Mouse (Mus musculus) limb, embryonic 13.5 days (tissue): ENCODE measurements at regions not wholly inside any gene's neighbourhood (a gene's known extent, or its start where the extent isn't known, plus 50 kb on each side); places are given as distances from the start of the nearest gene placed in this dataset.
A peak's percentile ranks its signal among the peaks of the same experiment; 100 is the strongest.
"Not testable (repeated sequence)": the region's sequence is repeated elsewhere in the genome, so short reads cannot be mapped to it uniquely, and the experiment has no call there.

Experiments used
- ATAC-seq: fragments of 200-750 bp; cut with Nextera tagmentation; 2 replicates; pipeline ENCODE4 v1.8.0; 2017; ENCODE audit warnings: low read depth, moderate number of reproducible peaks, moderate TSS enrichment; ENCODE audit not compliant: low FRiP score
- H3K27ac ChIP-seq: fragments of 300-500 bp; sonication (generic); 2 replicates; pipeline ENCODE4 v1.5.1; 2015; ENCODE audit warnings: inconsistent platforms, mild to moderate bottlenecking, moderate library complexity
- H3K27me3 ChIP-seq: fragments of 300-500 bp; sonication (generic); 2 replicates; pipeline ENCODE4 v1.6.1; 2015; ENCODE audit warnings: mild to moderate bottlenecking, inconsistent platforms
- H3K36me3 ChIP-seq: fragments of 300-500 bp; sonication (generic); 2 replicates; pipeline ENCODE4 v1.6.1; 2015; ENCODE audit warnings: inconsistent platforms, mild to moderate bottlenecking, moderate library complexity
- H3K4me1 ChIP-seq: fragments of 300-500 bp; sonication (generic); 2 replicates; pipeline ENCODE4 v1.6.1; 2015; ENCODE audit warnings: inconsistent platforms
- H3K4me2 ChIP-seq: fragments of 300-500 bp; sonication (generic); replicated peaks from 2 replicates; pipeline ENCODE4 v1.6.1; 2015; ENCODE audit warnings: inconsistent platforms, mild to moderate bottlenecking, moderate library complexity
- H3K4me3 ChIP-seq: fragments of 300-500 bp; sonication (generic); 2 replicates; pipeline ENCODE4 v1.5.1; 2015; ENCODE audit warnings: moderate library complexity, mild to moderate bottlenecking, inconsistent platforms
- H3K9ac ChIP-seq: fragments of 300-500 bp; sonication (generic); 2 replicates; pipeline ENCODE4 v1.6.1; 2015; ENCODE audit warnings: mild to moderate bottlenecking, inconsistent platforms
- H3K9me3 ChIP-seq: fragments of 300-500 bp; sonication (generic); 2 replicates; pipeline ENCODE4 v1.6.1; 2016; ENCODE audit warnings: inconsistent platforms
- WGBS: fragments of 180-500 bp; shearing (Covaris S2); methylation state at CpG from one replicate; pipeline ENCODE4 v1.1.7; 2015; 5-methylcytosine and 5-hydroxymethylcytosine counted together

GRCm38 (mm10) chr8:26760726-26761125 is 216.4 kb upstream of the Zfp703 start:
- Histone ChIP-seq H3K27ac (no peak overlapping the region), H3K4me1 (peaks cover 21% of the 10 kb centered on the region), H3K4me2 (no peak overlapping the region), H3K36me3 (no peaks in the 10 kb centered on the region), H3K4me3 (no peak overlapping the region), H3K9ac (no peak overlapping the region), H3K27me3 (peaks cover 22% of the 10 kb centered on the region), H3K9me3 (peaks cover 11% of the 10 kb centered on the region)
- 97% methylated on average over 1 of the region's 1 CpGs for WGBS
- no peak for ATAC-seq

GRCm38 (mm10) chr8:26762942-26763778 is 214.0 kb upstream of the Zfp703 start:
- Histone ChIP-seq H3K27me3 (peaks cover 43% of the 10 kb centered on the region), H3K4me2 (peak overlapping the region; percentile 25), H3K9ac (no peak overlapping the region), H3K4me3 (no peak overlapping the region), H3K9me3 (peaks cover 11% of the 10 kb centered on the region), H3K27ac (no peak overlapping the region), H3K4me1 (peaks cover 36% of the 10 kb centered on the region), H3K36me3 (no peaks in the 10 kb centered on the region)
- WGBS = 17% methylated on average over 16 of the region's 16 CpGs
- ATAC-seq = no peak

DNA sequence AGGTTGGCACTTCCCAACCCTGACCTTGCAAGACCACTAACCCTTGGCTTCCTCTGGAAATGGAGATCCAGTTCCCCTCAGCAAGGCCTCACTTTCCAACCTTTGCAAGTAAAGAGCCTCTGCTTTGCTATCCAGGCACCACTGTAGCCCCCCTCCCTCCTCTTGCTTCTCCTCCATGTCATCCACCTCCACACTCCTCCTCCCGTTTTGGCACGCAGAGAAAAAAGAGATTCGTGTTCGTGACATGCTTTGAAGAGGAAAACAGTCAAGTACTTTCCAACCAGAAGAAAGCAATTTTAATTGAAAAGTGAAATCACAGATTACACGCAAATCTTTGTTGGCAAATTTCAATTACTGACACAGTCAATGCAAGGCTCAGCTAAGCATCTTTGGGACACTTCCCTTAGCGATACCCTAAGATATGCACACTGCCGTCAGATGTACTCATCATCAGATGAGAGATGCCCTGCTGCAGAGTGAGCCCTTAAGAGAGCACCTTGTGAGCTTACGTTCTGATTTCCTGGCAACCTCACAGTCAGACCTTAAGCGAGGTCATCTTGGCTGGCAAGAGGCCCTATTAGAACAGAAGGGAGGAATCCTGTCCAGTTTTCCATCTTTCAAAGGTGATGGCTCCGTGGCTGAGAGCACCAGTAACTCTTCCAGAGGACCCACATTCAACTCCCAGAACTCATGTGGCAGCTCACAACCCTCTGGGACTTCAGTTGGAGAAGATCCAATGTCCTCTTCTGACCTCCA is 208.5 kb upstream of the Zfp703 start:
- Histone ChIP-seq H3K9ac (no peak overlapping the region), H3K4me2 (no peak overlapping the region), H3K4me1 (peaks cover 40% of the 10 kb centered on the region), H3K36me3 (no peaks in the 10 kb centered on the region), H3K27ac (no peak overlapping the region), H3K27me3 (peaks cover 79% of the 10 kb centered on the region), H3K4me3 (no peak overlapping the region), H3K9me3 (no peaks in the 10 kb centered on the region)
- ATAC-seq = no peak
- WGBS = 81% methylated on average over 10 of the region's 10 CpGs

DNA sequence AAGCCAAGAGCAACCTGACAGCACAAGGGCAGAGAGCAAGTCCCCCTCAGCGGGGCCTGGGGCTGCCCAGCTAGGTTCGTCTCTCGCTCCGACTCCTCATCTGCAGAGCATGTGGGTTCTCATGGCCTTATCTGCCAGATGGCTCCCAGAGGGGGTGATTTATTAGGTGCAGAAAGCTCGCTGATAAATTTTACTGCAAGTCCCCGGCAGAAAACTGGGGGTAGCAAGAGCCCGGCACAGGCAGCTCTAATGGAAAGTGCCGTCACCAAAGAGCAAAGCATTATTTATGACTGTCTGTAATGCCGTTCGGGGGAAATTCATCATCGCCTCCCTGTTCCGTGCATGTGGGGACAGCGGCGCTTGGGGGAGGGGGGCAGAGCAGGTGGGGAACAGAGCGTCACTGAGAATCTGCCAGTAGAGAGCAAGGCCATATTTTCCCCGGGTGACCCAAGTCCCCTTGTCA is 206.7 kb upstream of the Zfp703 start:
- peak overlapping the region; percentile 39; the same call in 1 of the 2 replicates for H3K9ac ChIP-seq
- H3K27ac ChIP-seq = no peak overlapping the region
- peak; percentile 80 for ATAC-seq
- no peaks in the 10 kb centered on the region for H3K36me3 ChIP-seq
- peaks cover 38% of the 10 kb centered on the region for H3K4me1 ChIP-seq
- H3K4me2 ChIP-seq = peak overlapping the region; percentile 61
- WGBS = 3% methylated on average over 16 of the region's 16 CpGs
- H3K27me3 ChIP-seq = peaks cover 82% of the 10 kb centered on the region
- no peaks in the 10 kb centered on the region for H3K9me3 ChIP-seq
- H3K4me3 ChIP-seq = peak overlapping the region; percentile 27

DNA sequence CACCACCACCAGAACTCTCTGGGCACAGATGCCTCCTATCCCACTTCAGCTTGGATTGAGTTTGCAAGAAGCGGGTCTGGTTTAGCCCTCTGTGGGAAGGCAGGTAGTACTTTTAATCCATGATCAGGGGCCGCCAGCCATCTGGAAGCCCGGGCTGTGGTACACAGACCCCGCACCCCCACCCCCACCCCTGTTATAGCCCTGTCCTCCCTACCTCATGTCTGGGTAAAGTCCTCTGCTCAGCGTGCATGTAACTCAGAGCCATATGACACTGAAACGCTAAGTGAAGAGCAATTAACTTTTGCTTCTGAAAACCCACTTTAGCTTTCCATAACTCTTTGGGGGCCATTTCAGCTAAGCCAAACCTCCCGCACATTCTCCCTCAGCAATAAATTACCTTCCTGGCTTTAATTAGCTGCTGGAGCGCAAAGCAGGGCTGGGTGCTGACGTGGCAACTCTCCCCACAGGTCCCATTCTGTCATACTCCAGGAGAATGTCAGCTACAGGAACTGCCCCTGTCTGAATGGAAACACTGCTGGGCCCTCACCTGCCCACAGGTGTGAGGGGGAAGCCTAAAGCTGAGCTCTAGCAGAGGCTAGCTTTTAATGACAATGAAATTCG is 198.1 kb upstream of the Zfp703 start:
- H3K4me2 ChIP-seq = peak overlapping the region; percentile 25
- H3K4me1 ChIP-seq = peaks cover 29% of the 10 kb centered on the region
- peaks cover 73% of the 10 kb centered on the region for H3K27me3 ChIP-seq
- no peak overlapping the region for H3K4me3 ChIP-seq
- H3K9ac ChIP-seq = no peak overlapping the region
- peak; percentile 79 for ATAC-seq
- no peaks in the 10 kb centered on the region for H3K9me3 ChIP-seq
- no peak overlapping the region for H3K27ac ChIP-seq
- 8% methylated on average over 10 of the region's 10 CpGs for WGBS
- no peaks in the 10 kb centered on the region for H3K36me3 ChIP-seq

DNA sequence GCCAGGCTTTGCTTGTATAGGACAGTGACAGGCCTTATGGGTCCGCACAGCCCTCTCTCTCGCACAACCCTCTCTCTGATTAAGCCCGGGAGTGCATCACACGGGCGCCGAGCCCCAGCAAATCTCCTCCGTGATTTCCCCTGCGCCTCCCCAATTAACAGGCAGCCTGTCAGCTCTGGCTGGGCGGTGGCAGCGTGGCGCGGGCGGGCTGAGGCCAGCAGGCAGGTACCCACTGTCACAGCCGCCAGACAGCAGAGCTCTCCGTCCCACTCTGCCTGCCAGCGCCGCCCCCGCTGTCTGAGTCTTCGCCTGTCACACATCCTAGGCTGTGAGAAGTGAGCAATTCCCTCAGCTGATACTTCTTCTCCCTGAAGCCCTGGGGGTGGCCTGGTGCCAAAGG is 196.6 kb upstream of the Zfp703 start:
- H3K27me3 ChIP-seq = peaks cover 59% of the 10 kb centered on the region
- H3K4me3 ChIP-seq = 0 out of 2 replicates have a peak overlapping the region, but pooled peaks have one; percentile 0
- H3K9me3 ChIP-seq = no peaks in the 10 kb centered on the region
- H3K9ac ChIP-seq = no peak overlapping the region
- H3K4me2 ChIP-seq = peak overlapping the region; percentile 41
- no peak for ATAC-seq
- H3K4me1 ChIP-seq = peaks cover 29% of the 10 kb centered on the region
- no peak overlapping the region for H3K27ac ChIP-seq
- 19% methylated on average over 19 of the region's 19 CpGs for WGBS
- no peaks in the 10 kb centered on the region for H3K36me3 ChIP-seq

DNA sequence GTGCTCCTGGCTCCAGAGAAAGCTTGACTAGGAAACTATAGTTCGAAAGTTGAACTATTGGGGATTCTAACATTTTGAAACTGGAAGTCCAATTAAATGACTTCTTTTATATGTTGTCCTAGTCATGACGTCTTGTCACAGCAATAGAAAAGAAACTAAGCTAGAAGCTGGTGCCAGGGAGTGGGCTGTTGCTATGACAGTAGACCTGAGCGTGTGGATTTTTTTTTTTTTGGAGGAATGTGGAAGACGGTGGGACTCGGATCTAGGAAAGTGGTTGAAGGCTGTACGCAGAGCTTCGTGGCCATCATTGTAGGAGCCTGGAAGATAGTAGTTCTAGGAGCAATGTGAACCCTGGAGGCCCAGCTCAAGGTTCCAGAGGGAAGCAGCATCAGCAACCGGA is 194.2 kb upstream of the Zfp703 start:
- not testable (repeated sequence) for H3K27ac ChIP-seq, H3K4me3 ChIP-seq, H3K9me3 ChIP-seq, H3K36me3 ChIP-seq, H3K4me2 ChIP-seq, H3K9ac ChIP-seq, ATAC-seq
- peaks cover 29% of the 10 kb centered on the region for H3K4me1 ChIP-seq
- 90% methylated on average over 8 of the region's 8 CpGs for WGBS
- H3K27me3 ChIP-seq = peaks cover 39% of the 10 kb centered on the region

DNA sequence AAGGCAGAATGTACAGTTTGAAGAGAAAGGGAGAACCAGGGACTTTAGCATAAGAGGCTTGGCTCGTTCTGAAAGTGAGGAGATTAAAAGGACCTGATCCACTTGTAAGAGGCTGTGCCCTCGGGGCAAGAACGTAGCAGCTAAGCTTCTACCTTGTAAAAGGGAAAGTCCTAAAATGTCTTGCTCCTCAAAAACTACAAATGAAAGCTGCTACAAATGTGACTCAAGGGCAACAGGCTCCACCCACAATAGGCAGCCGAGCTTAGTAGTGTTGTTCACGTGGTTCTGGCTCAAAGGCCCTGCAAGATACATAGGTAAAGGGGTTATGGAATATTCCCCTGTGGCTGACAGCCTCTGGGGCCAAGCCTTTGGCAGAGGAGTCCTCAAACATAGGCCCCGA is 192.7 kb upstream of the Zfp703 start:
- 48% methylated on average over 6 of the region's 6 CpGs for WGBS
- Histone ChIP-seq H3K9ac (no peak overlapping the region), H3K4me2 (no peak overlapping the region)

DNA sequence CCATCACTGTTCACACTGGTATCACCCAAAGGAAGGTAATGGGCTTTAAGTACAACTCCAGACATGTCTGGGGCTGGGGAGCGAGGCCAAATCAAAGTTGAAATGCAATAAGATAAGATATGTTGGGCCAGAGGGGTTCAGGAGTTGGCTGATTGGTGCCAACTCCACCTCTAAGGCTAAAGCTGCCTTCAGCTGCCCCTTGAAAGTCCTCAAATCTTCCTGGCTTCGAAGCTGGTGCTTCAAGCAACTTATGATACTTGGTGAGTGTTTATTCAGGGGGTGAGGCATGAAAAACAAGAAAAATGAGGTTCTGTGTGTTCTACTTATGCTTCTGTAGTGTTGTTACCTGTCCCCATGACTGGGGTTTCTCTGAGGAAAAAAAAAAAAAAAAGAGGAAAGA is 185.3 kb upstream of the Zfp703 start:
- ATAC-seq = no peak
- Histone ChIP-seq H3K4me2 (no peak overlapping the region), H3K9ac (no peak overlapping the region), H3K9me3 (no peaks in the 10 kb centered on the region), H3K4me3 (no peak overlapping the region), H3K27ac (no peak overlapping the region), H3K4me1 (peaks cover 4% of the 10 kb centered on the region; the same call in 1 of the 2 replicates), H3K27me3 (peaks cover 21% of the 10 kb centered on the region), H3K36me3 (no peaks in the 10 kb centered on the region)
- 84% methylated on average over 2 of the region's 2 CpGs for WGBS

More for the DNA sequence above, 192.7 kb upstream of the Zfp703 start:
- Histone ChIP-seq H3K4me3 (no peak overlapping the region), H3K27ac (no peak overlapping the region), H3K36me3 (no peaks in the 10 kb centered on the region), H3K27me3 (peaks cover 29% of the 10 kb centered on the region), H3K4me1 (peaks cover 17% of the 10 kb centered on the region), H3K9me3 (no peaks in the 10 kb centered on the region)
- no peak for ATAC-seq

DNA sequence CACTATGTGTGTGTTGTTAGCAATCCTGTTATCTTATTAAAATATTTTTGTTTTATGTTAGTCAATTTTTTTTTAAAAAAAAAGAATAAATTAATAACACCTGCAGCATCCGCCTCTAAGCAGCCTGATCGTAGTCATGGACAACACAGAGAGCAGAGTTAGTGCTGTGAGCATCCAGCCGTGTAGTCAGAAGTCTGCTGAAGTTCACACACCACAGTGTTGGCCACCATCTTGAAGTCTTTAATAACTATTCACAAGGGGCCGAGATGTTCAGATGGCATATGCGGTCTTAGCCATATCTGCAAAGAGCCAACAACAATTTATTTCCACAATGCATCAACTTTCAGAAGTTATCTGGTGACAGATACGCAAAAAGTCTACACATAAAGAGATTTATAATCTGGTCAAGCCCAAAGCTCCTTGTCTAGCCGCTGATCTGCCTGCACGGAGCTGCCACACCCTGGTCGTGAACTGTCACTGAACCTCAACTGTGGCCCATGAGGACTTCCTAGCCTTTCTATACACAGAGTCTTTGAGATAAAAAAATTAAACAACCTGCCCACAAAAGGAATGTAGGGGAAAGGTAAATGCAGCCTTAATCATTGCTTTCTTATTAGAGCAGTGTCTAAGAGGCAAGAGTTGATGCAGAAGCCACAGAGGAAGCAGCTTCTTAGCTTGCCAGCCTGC is 183.4 kb upstream of the Zfp703 start:
- H3K4me2 ChIP-seq = no peak overlapping the region
- no peak overlapping the region for H3K27ac ChIP-seq
- H3K4me3 ChIP-seq = no peak overlapping the region
- WGBS = 87% methylated on average over 9 of the region's 9 CpGs
- no peak overlapping the region for H3K9ac ChIP-seq
- peaks cover 4% of the 10 kb centered on the region; the same call in 1 of the 2 replicates for H3K4me1 ChIP-seq
- peaks cover 28% of the 10 kb centered on the region for H3K27me3 ChIP-seq
- no peaks in the 10 kb centered on the region for H3K9me3 ChIP-seq
- no peak for ATAC-seq
- no peaks in the 10 kb centered on the region for H3K36me3 ChIP-seq

DNA sequence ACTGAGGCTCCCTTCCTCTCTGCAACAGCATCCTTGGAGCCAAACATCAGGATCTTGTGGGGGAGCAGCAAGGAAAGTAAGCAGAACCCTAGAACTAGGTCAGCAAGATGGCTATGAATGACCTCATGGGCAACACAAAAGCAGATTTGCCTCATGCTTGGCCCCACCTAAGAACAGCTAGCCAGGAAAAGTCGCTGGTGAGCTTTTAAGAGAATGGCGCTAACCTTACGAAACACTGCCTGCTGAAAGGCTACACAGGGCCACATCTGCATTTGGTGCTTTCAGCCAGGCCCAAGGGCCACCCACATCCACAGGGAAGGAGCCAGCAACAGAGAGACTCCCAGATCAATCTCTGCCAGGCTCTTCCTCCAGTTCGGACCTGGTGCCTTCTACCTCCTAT is 182.7 kb upstream of the Zfp703 start:
- peaks cover 4% of the 10 kb centered on the region; the same call in 1 of the 2 replicates for H3K4me1 ChIP-seq
- H3K9ac ChIP-seq = no peak overlapping the region
- H3K4me3 ChIP-seq = no peak overlapping the region
- no peak overlapping the region for H3K27ac ChIP-seq
- no peak overlapping the region for H3K4me2 ChIP-seq
- peaks cover 29% of the 10 kb centered on the region for H3K27me3 ChIP-seq
- no peaks in the 10 kb centered on the region for H3K9me3 ChIP-seq
- H3K36me3 ChIP-seq = no peaks in the 10 kb centered on the region
- 76% methylated on average over 4 of the region's 4 CpGs for WGBS
- no peak for ATAC-seq
